Mouse (Mus musculus): ENCODE measurements around the gene Zfp827.

Gene Zfp827

DNA sequence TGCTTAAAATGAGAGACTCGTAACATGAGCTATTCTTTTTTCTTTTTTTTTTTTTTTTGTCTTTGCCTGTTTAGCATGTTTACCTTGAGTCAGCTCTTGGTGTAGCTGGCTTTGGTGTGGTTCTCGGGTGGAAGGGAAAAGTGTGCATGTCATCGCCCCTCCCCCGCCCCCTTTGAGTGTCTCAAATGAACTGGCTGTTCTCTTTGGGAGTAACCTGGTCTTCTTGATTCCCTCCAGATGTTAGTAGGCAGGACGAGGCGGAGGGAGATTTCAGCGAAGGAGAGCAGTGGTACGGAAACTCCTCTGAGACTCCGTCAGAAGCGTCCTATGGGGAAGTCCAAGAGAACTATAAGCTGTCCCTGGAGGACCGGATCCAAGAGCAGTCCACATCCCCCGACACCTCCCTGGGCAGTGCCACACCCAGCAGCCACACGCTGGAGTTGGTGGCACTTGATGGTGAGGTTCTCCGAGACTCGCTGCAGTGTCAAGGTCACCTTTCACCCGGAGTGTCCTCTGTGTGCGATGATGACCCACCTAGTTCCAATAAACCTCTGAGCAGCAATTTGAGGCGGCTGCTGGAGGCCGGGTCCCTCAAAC lies 31.9 kb downstream of the Zfp827 start:
- peak; percentile 54 for DNase-seq (ENCODE audit: low read depth, low spot score)

DNA sequence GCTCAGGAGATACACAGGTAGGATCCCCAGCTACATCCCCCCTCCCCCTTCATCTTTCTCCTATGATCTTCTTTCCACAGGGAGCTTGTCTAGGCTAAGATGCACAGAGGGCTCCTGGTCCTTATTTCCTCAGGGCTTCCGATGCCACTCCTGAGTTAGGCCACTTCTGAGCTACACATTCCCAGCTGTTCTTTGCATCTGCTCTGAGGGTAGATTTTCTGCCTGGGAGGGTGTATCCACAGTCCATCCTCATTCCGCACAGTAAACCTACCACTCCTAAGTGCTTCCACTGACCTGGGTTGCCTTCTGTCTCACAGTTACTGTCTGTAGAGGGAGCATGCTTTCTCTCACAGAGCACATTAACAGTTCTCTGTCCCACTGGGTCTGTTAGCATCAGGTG lies 37.7 kb downstream of the Zfp827 start:
- no peak for DNase-seq (ENCODE audit: low read depth, low spot score)

DNA sequence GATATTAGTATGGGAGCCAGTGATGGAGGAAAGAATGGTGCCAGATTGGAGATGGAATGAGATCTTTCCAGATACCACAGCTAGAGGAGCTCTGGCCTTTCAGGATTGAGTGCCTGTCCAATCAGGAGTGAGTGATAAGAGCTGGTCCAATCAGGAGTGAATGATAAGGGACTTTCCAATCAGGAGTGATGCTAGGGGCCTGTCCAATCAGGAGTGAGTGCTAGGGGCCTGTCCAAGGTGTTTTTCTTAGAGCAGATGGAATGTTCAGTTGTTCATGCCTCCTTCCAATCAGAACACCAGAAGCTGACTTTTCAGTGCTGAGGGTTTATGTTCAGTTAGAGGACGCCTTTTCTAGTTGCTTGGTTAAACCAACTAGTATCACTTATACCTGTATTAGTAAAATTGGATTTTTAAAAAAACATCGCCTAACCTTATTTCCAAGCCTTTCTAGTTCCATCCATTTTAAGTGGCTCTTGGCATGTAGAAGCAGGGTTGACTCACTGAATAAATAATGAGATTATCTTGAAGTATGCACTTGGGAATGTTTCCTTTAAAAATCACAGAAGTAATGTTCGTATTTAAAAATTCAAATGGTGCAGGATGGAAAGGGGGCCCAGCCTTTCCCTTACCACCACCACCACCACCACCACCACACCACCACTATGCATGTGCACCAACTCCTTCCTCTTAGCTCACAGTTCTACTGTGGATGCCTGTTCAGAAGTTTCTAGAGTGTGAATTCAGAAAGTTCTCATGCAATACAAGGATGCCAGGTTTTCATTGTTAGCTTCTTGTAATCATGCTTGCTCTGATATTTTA lies 39.8 kb downstream of the Zfp827 start:
- no peak for DNase-seq (ENCODE audit: low read depth, low spot score)

DNA sequence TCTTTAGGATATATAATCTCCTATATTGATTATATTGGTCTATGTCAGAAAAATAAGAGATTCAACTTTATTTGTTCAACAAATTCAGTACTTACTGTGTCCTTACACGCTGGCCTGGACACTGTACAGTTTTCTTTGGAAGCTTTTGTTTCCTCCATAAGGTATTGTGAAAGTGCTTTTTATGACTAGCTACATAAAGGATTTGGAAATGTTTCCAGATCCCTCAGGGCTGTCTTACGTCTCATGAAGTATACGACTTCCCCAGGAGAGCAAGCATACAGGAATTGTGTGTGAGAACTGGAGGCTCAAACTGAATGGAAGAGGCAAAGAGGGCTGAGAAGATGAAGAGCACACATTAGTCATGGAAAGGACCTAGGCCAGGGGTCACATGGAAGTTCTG lies 45.1 kb downstream of the Zfp827 start:
- no peak for DNase-seq (ENCODE audit: low read depth, low spot score)

DNA sequence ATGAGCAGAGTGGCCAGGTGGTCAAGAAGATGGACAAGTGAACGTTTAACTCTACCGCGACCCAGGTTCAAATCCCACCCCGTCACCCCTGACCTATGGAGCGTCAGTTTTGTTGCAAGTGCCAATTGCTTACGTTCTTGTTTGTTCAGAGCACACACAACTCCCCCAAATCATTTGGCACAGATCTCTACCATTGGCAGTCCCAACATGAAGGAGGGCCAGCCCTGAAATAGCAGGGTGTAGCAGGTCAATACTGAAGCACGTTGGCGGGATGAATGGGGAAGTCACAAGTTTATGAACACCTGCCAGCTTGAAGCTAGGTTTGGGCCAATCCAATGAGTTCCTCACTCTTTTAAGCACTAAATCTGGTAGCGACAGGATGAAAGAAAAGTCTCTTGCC lies 46.7 kb downstream of the Zfp827 start:
- no peak for DNase-seq (ENCODE audit: low read depth, low spot score)

DNA sequence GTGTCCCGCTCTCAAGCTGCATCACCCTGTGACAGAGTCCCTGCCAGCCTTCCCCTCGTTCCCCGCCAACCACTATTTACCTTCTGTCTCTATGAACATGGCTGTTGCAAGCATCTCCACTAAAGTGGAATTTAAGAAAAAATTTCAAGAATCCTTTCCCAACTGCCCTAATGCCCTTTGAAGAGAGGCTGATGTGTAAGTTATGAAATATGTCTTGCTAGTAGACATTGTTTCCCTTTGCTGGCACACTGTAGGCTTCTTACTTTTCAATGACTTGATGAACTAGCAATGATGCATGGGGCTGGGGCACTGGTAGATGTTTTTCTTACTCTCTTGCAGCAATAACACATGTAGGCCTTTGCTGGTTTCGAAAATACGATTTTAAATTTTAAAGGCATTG lies 49.0 kb downstream of the Zfp827 start:
- DNase-seq (ENCODE audit: low read depth, low spot score): no peak

DNA sequence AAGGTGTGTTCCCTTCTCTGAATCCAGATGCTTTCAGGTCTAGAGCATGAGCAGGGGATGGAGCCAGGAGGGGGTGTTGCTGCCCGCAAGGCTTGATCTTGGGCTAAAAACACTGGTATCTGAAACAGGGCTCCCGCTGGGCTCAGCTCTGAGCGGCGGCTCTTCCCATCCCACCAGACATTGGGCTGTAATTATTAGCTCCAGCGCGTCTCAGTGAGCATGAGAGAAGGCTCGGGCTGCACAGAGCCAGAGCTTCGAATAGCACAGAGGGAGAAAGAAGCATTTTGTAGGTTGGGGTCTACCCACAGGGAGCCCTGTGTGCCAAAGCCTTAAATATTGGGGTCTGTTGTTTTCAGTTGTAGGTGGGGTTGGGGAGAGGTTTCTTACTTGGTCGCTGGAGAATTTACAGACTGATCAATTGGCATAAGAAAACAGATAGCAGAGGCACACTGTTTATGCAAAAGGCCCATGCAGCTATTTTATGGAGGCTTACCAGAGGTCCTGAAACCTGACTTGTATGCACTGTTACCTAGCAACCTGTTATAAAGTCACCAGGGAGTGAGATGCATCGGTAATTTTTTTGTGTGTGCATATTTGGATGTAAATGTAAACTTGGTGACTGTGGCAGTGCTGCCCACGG lies 50.4 kb downstream of the Zfp827 start:
- DNase-seq (ENCODE audit: low read depth, low spot score): peak; percentile 22

DNA sequence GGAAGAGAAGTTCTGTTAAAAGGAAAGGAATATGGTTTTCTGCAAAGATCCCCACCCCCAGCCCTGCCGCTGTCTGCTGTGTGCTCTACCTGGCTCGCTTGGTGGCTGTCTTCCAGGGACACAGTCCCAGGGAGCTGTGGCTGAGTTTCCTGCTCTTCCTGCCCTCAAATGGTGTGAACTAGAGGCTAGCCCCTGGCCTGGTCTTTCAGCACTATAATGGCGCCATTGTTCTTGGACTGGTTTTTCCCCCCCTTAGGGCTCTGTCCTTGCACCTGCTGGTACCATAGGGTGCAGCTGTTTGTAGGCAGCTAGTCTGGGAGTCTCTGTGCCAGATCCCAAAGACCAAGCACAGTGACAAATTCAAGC lies 50.9 kb downstream of the Zfp827 start:
- peak; percentile 40 for DNase-seq (ENCODE audit: low read depth, low spot score)

DNA sequence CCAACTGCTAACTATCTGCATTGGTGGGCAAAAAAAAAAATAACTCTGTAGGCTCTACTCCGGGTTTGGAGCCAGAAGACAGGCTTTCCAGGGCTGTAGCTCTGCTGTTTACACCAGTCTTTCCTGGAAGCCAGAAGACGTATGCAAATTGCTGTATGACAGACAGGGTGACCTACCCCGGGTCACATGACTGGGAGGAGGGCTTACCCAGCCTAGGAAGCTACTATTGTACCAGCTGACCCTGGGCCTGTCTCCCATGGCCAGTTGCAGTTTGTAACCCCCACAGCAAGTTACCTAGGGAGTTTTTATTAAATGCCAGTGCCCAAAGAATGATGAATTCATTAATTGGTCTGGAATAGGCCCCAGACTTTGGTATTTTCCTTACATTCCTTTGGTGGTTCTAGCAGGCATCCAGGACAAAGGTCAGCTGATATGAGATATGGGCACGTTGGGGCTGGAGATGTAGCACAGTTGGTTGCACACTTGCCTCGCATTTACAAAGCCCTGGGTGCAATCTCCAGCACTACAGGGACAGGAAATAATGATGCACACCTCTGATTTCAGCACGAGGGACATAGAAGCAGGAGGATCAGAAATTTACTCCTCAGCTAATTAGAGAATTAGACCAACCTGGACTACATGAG lies 52.0 kb downstream of the Zfp827 start:
- peak; percentile 48 for DNase-seq (ENCODE audit: low read depth, low spot score)

DNA sequence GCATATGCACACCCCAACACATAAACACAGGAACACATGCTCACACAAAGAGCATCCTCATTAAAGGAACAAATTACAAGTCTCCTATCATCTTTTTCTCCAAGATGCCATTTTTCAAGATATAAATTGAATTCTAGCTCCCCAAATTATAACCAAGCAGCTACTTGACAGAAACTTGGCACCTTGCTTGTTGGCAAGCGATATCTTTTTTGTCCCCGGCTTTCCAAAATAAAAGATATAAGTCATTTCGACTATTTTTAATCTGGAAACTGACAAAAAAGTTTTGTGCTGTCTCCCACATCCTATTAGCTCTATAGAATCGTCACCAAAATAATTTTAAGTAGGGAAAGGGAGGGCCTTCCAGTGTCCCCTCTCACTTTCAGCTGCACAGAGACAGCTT lies 53.1 kb downstream of the Zfp827 start:
- no peak for DNase-seq (ENCODE audit: low read depth, low spot score)

DNA sequence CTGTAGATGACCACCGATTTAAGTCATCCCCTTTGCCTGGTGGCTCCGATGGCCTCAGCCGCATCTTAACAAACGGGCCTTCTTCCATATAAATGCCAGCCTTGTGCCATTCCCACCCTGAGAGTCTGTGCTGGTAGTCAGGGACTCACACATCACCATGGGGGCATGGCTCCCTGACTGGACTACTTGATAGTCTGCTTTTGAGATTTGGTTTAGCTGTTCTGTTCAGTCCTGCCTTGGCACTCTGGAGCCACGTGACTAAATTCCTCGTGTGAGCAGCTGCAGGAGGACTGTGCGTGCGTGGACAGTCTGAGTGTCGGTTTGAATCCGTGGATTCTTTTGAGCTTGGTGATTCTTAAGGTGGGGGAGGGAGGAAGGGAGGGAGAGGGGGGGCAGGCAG lies 53.7 kb downstream of the Zfp827 start:
- no peak for DNase-seq (ENCODE audit: low read depth, low spot score)

DNA sequence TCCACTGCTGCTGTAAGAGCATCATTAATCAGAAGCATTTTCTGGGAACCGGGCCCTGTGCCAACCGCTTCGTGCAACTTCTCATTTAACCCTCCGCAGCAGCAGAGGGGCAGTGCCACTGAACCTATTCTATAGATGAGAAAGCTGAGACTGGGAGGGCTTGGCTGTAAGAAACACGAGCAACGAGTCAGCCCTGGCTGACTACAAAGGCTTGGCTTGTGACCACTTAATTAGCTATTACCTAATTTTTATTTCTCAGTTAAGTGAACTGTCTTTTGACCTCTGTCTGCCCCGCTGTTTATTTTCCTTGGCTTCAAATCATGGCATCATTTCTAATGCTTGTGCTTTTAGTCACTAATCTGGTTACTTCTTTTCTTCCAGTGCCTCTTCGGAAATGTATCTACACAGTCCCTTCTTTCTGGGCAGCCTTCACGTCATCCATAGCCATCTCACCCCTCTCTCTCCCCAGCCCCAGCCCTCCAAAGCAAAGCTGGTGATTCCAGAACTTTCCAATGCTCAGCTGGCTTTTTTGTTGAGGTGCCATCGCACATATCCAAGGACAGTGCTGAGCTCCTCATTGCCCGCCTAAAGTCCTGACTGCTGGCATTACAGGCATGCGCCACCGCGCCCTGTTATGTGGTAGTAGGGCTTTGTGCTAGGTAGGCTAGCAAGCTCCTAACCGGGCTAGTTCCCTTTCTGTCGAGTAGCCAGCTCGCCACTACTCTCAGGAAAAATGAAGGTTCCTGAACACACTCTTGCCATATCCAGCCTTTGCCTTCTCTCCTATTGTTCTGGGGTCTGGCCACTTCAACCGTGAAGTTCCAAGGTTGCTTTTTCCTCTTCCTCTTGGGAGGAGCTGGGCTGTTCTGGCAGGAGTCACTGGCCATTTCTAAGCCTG lies 55.5 kb downstream of the Zfp827 start:
- no peak for DNase-seq (ENCODE audit: low read depth, low spot score)

DNA sequence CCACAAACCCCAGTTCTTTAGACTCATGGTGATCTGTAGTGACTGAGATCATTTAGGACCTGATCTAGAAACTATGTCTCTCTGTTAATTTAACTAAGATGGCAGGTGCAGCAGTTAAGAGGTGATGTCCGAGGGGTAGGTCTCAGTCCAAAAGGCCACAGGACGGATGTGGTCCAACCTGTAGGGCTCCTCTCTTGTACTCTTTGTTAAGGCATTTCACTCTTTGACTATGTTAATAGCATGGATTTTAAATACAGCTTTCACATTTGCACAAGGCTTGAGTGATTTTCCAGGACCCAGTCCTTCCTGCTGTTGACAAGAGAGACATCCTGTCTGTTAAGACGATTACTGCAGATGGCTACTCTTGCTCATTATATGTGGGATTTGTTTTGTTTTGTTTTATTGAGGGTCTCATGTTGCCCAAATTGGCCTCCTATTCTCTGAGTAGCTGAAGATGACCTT lies 56.2 kb downstream of the Zfp827 start:
- no peak for DNase-seq (ENCODE audit: low read depth, low spot score)

DNA sequence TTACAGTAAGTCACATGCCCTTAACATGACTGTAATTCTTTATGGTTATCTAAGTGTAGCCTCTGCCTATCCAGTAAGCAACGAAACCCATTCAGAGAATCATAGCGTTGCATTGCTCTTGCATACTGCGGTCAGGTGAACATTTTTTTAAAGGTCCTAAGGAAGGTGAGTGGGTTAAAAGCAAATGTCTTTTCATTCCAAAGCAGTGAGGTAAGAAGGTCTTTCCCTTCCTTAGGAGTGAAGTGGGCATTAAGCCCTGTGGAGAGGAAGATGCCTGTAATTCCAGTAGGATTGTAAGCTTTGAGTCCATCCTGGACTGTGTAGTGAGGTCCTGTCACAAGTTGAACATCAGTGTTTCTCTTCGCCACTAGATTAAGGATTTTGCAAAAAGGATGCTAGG lies 66.2 kb downstream of the Zfp827 start:
- no peak for DNase-seq (ENCODE audit: low read depth, low spot score)

DNA sequence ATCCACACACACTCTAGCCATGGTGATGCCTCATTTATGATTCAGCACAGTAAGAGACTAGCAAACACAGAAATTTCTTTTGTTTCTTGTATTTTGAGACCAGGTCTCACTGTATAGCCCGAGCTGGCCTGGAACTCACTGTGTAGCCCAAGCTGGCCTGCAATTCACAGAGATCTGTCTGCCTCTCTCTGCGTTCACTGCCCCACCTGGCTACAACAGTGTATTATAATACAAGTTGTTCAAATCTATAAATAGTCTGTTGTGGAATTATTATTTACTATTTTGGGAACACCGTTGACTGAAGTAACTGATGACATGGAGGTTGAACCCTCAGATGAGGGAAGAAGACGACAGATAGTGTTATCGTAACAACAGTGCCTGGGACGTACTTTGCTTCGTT lies 66.9 kb downstream of the Zfp827 start:
- DNase-seq (ENCODE audit: low read depth, low spot score): no peak

DNA sequence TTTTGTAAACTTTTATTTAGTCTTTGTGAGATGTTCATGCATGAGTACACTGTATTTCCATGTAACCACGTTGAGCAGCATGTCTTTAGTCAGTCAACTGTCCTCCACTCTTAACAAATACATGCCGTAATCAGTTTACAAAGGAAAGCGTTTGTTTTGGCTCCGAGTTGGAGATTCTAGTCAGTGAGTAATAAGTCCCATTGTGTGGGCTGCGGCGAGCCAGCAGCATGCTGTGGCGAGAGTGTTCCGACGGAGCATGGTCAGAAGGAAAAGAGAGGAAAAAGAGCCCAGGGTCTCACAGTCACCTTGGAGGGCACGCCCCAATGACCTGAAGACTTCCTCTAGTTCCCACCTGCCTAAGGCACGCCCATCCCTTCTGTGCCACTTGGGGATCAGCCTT lies 68.7 kb downstream of the Zfp827 start:
- DNase-seq (ENCODE audit: low read depth, low spot score): peak; percentile 28

DNA sequence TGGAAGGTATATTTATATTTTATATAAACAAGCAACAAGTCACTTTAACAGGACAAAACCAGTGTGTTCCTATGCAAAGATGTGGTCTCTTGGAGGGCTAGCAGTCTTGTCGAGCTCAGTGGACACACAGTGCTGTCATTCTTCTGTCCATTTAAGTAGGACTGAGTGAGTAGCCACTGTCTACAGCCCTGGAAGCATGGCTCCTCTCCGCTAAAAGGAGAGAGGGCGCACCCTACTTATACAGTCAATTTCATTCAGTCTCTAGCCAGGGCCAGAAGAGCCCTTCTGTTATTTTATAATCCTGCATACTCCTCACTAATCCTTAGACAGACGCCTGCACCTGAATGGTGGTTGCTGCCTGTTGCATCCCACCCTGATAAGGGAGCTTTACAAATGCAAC lies 74.5 kb downstream of the Zfp827 start:
- no peak for DNase-seq (ENCODE audit: low read depth, low spot score)

DNA sequence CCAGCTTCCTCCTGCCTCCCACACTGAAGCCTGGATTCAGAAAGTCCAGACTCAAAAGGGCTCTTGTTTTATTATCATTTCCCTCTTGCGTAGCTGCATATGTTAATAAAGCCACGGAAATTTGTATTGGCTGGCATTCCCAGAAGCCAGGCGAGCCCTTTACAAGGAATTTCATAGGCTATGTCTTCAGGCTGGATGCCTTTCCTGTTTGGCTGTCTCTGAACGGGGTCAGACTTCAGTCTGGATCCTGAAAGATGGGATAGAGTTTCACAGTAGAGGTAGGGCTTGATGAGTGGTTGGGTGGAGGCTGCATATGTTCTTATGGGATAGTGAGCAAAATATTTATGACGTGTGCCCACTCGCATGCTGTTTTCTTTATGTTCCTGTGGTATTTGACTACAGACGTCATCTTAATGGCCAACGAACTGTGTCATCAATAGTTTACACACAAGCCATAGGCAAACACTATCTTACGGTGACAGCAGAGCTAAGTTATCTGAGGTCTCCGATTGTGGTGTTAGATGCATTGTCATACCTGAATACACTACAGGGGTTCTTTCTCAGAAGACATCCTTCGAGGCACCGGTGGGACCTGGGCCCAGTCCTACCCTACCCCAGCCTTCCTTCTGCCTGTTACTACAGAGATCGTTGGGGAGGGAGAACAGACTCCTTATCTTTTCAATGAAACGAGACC lies 75.1 kb downstream of the Zfp827 start:
- no peak for DNase-seq (ENCODE audit: low read depth, low spot score)

DNA sequence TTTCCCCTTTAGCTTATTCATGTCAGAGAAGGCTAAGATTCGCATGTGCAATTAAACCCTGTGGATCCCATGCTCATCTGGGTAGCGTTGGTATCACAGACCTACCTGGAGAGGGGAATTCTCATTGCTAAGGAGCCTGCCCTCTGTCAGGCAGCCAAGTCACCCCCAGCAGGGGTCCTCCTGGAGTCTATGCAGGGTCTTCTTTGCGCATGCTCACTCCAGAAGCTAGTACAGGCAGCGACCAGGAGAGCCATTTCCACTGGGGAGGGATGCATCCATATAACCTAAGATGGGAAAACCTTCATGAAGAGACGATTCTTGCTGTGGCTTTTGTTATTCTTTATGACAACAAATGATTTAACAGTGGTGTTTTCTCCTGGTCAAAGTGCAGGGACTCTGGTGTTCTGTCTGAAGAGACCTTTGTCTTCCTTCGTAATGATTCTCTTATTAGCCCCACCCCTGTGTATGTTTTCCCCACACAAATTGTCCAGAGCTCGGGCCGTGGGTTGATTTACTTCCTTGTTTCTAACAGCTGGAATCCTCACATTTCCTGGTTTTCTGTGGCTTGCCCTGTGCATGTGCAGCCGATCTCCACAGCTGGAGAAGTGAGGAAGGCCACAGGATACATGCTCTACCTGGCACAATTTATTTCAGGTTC lies 75.8 kb downstream of the Zfp827 start:
- peak; percentile 24 for DNase-seq (ENCODE audit: low read depth, low spot score)

DNA sequence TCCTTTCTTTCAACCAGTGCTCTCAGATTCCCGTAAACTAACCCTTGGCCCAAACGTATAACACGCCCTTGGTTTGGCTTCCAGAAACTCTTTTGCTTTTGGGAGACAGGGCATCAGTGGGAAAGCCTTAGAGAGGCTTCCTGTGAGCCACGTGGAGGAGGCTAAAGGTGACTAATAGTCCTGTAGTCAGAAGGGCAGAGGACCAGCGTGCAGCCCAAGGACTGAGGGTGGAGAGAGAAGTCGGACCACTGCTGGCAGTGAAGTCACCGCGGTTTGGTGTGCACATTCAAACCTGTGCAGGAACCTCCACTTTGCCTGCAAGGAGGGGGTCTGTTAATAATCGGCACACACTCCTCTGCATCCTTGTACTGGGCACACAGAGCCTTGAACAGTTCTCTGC lies 76.4 kb downstream of the Zfp827 start:
- DNase-seq (ENCODE audit: low read depth, low spot score): no peak
